Mouse (Mus musculus) layer of hippocampus, adult 6 months (tissue): ENCODE data around the gene Comp. TPM values are rescaled to one million over a fixed set of nuclear protein-coding genes. Genes with fewer than 3 reads are reported as not detected.

Experiments used
- long read RNA-seq, 2 experiments: library from polyadenylated mRNA; unstranded; transcript quantifications; one replicate each; pipeline ENCODE4 v2.0.0; 2019 to 2020
- polyA plus RNA-seq: library from polyadenylated mRNA; unstranded; fragments of <200 nt; fragmentation: Nextera tagmentation; gene quantifications from 2 replicates; pipeline ENCODE4 v1.2.3, GENCODE M21; 2021

Gene Comp
- 0.44 TPM in 1 of 2 replicates, not detected in the other for polyA plus RNA-seq
- long read RNA-seq, experiment 1, result 0 reads
- long read RNA-seq, experiment 2, partial matches to known transcripts, result 0 of 4 reads
- long read RNA-seq, experiment 2, other reads (novel, unspliced or antisense), result 3 of 4 reads

GRCm38 (mm10) chr8:70373397-70374317 lies at the start of gene Comp:
TSS of gene Comp (plus strand) at chr8:70373558.

GRCm38 (mm10) chr8:70329124-70329834 lies 44.1 kb upstream of the Comp start, which contains the start of gene Gdf1:
TSS of gene Gdf1 (plus strand) at chr8:70329817.

GRCm38 (mm10) chr8:70353194-70353817 lies 20.1 kb upstream of the Comp start, which contains the start of gene Upf1:
TSS of gene Upf1 (minus strand) at chr8:70353278.

Other genes starting within 250 kb of the Comp start
- gene Nr2c2ap, start 242.2 kb upstream of the Comp start, polyA plus RNA-seq, result 40.4 and 41.6 TPM in 2 replicates
- 13.6 and 15.3 TPM in 2 replicates for gene Rfxank, start 234.4 kb upstream of the Comp start, polyA plus RNA-seq
- gene Borcs8, start 234.1 kb upstream of the Comp start, polyA plus RNA-seq, result 101 and 107 TPM in 2 replicates
- gene Mef2b, start 233.8 kb upstream of the Comp start, polyA plus RNA-seq, result 0.30 and 0.31 TPM in 2 replicates
- 27.1 and 27.6 TPM in 2 replicates for gene Tmem161a, start 201.2 kb upstream of the Comp start, polyA plus RNA-seq
- 11.8 and 13.3 TPM in 2 replicates for gene Slc25a42, start 161.3 kb upstream of the Comp start, polyA plus RNA-seq
- gene Sugp2, start 139.3 kb upstream of the Comp start, polyA plus RNA-seq, result 28.9 and 29.7 TPM in 2 replicates
- gene Armc6, start 139.1 kb upstream of the Comp start, polyA plus RNA-seq, result 32.8 and 33.6 TPM in 2 replicates
- gene Homer3, start 90.7 kb upstream of the Comp start, polyA plus RNA-seq, result 20.5 and 21.9 TPM in 2 replicates
- gene Ddx49, start 71.1 kb upstream of the Comp start, polyA plus RNA-seq, result 20.1 and 21.0 TPM in 2 replicates
- gene Cope, start 71.0 kb upstream of the Comp start, polyA plus RNA-seq, result 343 and 361 TPM in 2 replicates
- 110 and 121 TPM in 2 replicates for gene Cers1, start 57.8 kb upstream of the Comp start, polyA plus RNA-seq
- 10.7 and 14.1 TPM in 2 replicates for gene Gdf1, start 43.7 kb upstream of the Comp start, polyA plus RNA-seq
- gene Upf1, start 20.3 kb upstream of the Comp start, polyA plus RNA-seq, result 3.2 and 4.4 TPM in 2 replicates
- 113 and 155 TPM in 2 replicates for gene Crtc1, start 66.0 kb downstream of the Comp start, polyA plus RNA-seq
- gene Klhl26, start 103.4 kb downstream of the Comp start, polyA plus RNA-seq, result 38.9 and 40.2 TPM in 2 replicates
- gene Tmem59l, start 113.8 kb downstream of the Comp start, polyA plus RNA-seq, result 591 and 736 TPM in 2 replicates
- gene Crlf1, start 119.6 kb downstream of the Comp start, polyA plus RNA-seq, result 9.9 and 12.1 TPM in 2 replicates
- 265 and 282 TPM in 2 replicates for gene Rex1bd, start 133.2 kb downstream of the Comp start, polyA plus RNA-seq
- 5,013 and 5,525 TPM in 2 replicates for gene Uba52, start 137.2 kb downstream of the Comp start, polyA plus RNA-seq
- 325 and 337 TPM in 2 replicates for gene Fkbp8, start 154.2 kb downstream of the Comp start, polyA plus RNA-seq
- 62.6 and 69.8 TPM in 2 replicates for gene Kxd1, start 154.4 kb downstream of the Comp start, polyA plus RNA-seq
- 5.2 and 5.7 TPM in 2 replicates for gene Ell, start 165.9 kb downstream of the Comp start, polyA plus RNA-seq
- gene Isyna1, start 220.8 kb downstream of the Comp start, polyA plus RNA-seq, result 35.8 and 42.8 TPM in 2 replicates
- gene Ssbp4, start 235.3 kb downstream of the Comp start, polyA plus RNA-seq, result 134 and 161 TPM in 2 replicates
- gene Lrrc25, start 242.6 kb downstream of the Comp start, polyA plus RNA-seq, result 0.85 and 1.1 TPM in 2 replicates